Mouse (Mus musculus): ENCODE measurements at regions not wholly inside any gene's neighbourhood (a gene's known extent, or its start where the extent isn't known, plus 50 kb on each side); places are given as distances from the start of the nearest gene placed in this dataset.
"Not testable (repeated sequence)": the region's sequence is repeated elsewhere in the genome, so short reads cannot be mapped to it uniquely, and the experiment has no call there.

DNA sequence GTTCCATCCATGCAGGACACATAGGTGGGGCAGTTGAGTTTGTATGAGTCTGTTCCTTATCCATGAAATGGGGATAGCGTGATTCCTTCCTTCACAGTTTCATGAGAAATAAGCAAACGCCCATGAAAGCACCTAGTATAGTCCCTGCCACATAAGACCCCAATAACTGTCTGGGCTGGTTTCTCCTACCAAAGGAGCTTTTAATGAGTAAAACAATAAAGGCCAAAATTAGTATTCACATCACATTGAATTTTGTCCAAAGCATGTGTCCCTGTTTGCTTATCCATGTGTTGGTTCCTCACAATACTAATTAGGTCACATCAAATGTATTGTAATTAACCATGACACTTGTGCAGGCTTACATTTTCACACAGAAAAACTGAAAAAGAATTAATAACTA lies 221.3 kb downstream of the Prdm13 start:
- DNase-seq (ENCODE audit: low spot score in 2 of 2): no peak

DNA sequence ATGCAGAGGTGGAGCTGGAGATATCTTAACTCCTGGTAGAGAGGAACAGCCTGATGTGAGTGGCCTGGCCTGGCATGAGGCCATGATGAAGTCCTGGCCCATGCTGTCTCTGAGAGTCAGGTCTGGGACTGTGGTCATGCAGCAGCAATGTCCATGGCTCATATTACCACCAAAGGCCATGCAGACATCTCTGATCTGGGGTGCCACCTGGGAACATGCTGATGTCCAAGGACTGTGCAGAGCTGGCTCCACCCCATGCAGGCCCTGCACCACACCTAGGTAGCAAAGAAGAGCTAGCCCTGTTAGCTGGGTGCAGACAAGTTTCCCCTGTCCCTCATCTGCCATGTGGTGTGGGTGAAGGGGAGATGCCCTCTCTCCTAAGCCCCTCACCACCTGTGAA lies 244.5 kb downstream of the Prdm13 start:
- DNase-seq (ENCODE audit: low spot score in 2 of 2): no peak

DNA sequence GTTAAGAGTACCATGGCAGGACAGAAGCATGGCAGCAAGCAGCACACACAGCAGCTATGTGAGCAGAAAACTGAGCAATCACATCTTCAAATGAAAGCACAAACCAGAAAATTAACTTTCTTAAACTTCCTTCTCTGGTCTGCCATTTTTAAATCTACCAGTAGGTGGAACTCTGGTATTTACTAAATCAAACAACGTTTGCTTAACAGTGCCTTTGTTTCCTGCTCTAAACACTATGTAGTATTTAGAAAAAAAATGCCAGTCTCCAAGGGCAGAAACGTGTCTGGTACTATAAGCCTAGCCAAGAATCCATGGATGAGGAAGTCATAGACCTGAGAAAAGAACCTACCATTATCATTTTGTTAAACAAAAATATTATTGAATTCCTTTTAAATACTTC lies 249.1 kb downstream of the Prdm13 start:
- no peak for DNase-seq (ENCODE audit: low spot score in 2 of 2)

DNA sequence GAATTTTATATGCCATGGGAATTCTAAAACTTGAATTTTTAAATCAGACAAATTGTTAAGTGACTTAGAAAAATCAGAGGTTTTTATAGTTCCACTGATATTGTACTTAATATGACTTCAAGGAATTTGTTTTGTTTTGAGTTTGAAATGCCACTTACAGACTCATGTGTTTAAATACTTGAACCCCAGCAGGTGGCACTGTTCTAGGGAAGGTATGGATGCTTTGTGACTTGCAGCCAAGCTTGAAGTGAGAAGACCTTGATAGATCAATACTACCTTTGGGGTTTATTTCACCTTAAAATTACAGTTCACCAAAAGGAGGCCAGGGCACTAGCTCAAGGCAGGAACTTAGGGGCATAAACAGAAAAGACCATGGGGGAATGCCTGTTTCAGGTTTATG lies 277.9 kb downstream of the Prdm13 start:
- DNase-seq (ENCODE audit: low spot score in 2 of 2): no peak

DNA sequence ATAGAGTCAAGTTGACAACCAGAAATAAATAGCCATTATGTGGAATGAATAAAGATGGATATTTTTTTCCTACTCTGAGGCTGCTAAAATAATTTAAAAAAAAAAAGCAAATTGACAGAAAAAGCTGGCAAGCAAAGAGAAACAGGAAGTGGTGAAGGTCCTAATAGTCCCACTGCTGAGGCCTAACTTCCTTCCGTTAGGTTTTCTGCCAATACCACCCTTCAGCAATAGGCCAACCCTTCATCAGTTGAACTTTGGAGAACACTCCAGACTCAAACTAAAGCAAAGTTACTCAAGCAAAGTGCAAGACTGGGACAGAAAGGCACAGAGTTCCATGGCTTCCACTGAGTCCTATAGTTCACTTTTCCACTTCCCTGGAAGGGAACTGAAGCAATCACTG lies 316.4 kb downstream of the Prdm13 start:
- no peak for DNase-seq (ENCODE audit: low spot score in 2 of 2)

DNA sequence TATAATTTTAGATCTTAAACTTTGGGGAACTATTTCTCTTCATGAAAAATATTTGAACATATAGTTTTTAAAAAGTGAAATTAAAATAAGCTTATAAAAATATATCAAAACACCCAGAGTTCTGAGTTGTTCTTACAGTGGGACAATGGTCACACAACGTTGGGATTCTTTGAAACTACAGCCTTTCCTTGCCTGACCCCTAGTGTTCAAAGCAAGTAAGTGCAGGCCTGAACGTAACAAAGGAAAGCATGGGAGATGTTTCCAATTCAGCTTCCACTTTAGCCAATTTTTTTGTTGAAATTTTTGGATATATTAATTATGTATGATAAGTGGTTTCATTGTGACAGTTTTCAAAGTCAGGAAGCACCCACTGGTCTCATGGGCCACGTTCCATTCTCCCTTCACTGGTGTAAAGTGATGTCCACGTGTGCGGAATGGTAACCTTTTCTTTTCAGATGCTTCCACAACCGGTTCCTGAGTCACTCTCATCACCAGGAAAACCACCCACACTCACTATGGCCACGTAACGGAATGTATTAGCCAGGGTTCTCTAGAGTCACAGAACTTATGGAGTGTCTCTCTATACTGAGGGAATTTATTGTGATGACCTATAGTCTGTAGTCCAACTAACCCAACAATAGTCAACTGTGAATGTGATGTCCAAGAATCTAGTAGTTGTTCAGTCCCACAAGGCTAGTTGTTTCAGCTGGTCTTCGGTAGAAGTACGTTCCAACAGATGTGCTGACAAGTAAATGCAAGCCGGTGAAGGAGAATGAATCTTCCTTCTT lies 317.3 kb downstream of the Prdm13 start:
- no peak for DNase-seq (ENCODE audit: low spot score in 2 of 2)

DNA sequence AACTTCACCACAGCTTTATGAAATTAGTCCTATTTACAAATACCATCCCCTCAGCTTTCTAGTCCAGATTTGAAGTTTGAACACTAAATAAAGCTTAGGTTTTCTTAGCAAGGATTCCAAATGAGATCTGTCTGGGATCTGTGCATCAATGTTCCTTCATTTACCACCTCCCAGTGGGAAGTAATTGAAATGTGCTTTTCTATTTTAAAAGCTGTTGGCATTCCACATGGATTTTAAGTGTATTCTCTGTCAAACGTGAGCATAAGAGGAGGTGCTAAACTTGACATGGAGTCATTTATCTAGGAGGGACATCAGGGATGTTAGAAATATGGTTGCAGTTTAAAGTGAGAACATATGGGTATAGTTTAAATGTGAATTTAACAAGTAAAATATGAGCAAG lies 364.0 kb downstream of the Prdm13 start:
- DNase-seq (ENCODE audit: low spot score in 2 of 2): no peak

DNA sequence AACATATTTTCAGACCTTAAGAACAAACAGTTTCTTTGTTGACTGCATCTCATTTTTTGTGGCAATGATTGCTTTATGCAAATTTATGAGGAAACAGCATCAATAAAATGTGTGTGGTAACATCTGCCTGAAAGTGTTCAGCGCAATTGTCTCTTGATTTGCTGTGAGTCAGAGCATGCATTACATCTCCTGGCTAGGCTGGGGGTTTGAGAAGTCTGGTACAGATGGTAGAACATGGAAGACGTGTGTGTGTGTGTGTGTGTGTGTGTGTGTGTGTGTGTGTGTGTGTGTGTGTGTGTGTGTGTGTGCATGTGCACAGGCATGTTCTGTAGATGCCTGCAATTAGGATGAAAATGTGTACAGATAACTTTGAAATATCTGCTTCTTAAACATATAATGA lies 376.5 kb downstream of the Prdm13 start:
- DNase-seq (ENCODE audit: low spot score in 2 of 2): not testable (repeated sequence)

DNA sequence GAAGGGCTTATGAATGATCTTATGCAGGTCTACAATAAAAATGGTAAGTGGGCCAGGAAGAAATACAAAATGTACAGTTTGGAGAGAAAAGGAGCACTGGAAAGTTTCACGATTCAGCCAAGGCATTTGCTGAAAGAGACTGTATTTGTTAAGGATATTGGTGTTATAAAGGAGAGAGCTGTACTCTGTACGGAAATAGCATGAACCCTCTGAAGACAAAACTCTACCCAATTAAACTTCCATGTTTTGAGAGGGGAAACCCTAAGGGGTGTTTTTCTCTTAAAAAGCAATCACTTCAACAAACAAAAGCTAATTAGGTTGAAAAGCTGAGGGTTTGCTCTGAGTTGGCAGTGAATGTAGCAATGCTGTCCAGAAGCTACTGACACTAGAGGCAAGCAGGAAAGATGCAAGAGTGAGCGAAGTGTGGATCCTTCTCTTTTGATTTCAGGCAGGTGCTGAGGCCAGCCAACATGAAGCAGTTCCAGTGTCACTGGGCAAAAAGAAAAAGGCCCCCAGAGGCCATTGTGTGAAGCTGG lies 378.2 kb downstream of the Prdm13 start:
- no peak for DNase-seq (ENCODE audit: low spot score in 2 of 2)

DNA sequence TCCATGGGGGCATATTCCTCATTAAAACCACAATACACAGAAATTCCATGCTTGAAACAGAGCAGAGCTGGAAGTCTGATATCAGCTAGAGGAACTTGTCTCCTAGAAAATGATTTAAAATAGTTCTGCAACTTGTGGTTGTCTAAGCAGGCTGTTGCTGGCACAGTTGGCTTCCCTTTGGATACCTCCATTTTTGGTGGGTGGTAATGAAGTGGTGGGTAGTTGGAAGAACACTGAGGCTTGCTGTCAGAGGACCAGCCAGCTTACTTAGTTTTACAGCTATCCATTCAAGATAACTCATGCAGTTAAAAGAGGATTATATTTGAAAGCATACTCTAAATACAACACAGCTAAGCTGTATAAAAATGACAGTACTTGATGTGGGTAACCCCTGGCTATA lies 385.6 kb downstream of the Prdm13 start:
- no peak for DNase-seq (ENCODE audit: low spot score in 2 of 2)

DNA sequence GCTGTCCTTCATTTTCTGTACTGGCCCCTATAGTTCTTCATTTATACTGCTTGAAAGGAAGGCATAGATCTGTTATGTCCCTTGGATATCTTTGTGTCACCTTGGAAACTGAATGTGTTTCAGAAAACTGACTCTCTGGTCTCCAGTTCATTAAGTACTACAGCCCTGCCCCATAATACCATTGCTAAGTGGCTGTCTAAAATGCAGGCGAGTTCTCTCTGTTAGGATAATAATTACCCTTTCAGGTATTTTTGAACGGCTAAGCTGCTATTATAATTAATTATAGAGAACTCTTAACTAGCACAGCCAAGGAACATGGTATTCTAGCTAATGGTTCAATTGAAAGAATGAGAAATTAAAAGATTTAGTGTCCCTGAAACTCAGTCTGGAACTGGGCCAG lies 418.5 kb downstream of the Prdm13 start:
- DNase-seq (ENCODE audit: low spot score in 2 of 2): no peak

DNA sequence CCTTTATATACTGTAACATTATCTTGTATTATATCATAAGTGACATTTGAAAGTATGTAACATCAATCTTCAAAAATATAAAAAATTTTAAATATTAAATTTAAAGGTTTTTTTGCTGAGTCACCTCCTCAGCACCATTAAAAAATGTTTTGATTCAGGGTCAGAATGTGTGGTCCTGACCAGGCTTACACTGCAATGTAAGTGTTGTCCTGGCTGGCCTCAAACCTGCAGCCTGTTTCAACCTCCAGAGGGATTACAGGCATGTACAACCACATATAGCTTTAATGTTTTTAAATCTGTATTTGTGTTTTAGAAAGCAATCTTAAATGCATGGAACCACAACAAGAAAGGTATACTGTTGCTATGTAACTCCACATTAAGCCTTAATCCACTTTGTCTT lies 418.9 kb downstream of the Prdm13 start:
- no peak for DNase-seq (ENCODE audit: low spot score in 2 of 2)

DNA sequence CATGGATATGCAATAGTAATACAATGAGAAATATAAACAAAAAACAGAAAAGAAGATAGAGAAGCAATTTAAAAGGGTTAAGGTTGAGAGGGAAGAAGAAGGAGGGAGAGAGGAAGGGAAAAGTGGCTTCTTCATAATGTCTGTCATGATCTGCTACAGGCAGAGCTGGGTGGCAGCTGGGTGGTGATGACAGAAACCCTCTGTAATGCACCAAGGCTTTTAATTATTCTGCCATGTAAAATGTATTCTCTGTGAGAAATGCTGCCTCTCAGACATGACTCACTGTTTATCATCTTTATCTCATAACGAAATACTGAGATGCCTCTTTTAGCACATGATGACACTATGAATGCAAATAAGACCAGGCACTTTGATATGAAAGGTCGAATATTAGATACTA lies 435.4 kb downstream of the Prdm13 start:
- no peak for DNase-seq (ENCODE audit: low spot score in 2 of 2)

DNA sequence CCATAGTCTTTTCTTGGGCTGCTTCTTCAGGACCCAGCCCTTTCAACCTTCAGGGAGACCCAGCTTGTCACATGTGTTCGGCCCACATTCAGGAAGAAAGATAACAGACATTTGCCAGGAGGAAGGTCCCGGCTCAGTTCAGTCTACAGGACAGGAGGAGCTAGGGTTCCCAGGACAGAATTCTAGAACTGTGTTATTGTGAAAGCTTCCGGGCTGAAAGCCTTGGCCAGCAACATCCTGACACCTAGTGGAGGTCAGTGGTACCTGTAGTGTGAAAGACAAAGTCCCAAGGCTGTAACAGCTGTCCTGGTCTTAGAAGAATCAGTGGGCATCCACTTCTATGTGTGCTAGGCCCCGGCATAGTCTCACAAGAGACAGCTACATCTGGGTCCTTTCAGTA lies 463.1 kb downstream of the Prdm13 start:
- peak in 1 of 2 experiments; percentile 10 for DNase-seq (ENCODE audit: low spot score in 2 of 2)

DNA sequence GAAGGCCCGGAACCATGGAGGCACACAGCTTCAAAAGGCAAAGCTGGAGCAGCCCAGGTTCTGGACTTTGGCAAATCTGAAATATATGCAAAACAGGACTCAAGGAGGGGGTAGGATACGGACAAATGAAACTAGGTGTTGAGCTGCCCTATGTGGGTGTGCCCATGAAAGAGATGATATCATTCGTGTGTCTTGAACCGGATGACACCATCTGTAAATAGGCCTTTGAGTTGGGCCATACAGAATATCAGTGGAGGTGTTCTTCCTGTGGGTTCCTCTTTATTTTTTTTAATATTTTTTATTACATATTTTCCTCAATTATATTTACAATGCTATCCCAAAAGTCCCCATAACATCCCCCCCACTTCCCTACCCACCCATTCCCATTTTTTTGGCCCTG lies 478.1 kb downstream of the Prdm13 start:
- no peak for DNase-seq (ENCODE audit: low spot score in 2 of 2)

DNA sequence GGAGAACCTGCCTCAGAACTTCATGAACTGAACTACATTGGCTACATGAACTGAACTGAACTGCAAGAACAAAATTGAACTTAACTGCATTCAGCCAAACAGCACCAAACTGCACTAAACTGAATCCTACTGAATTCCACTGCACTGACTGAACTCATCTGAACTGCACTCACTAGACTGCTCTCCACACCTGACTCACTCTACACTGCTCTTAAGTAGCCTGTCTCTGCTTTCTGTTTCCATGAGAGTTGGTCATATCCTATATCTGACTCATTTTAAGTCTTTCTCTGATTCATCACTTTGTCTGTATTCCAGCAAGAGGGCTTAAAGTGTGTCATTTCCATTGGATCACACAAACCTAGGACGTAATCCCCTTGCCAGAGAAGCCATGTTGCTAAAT lies 490.1 kb downstream of the Prdm13 start:
- DNase-seq (ENCODE audit: low spot score in 2 of 2): no peak

DNA sequence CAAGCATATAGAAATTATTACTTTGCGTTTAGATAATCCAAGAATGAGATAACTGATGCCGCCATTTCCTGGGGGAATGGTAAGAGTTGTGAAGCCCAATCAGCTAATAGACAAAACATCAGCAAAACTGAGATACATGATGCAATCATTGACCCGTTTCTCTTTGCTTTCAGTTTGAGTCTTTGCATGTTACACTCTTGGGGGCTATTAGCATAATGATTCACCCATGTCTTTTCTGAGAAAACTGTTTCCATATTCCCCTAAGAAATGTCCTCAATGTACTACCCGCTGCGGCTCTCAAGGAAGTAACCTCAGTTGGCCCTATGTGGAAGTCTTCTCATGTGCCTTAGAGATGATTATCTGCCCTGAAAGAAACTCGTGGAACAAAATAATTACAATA lies 512.0 kb downstream of the Prdm13 start:
- no peak for DNase-seq (ENCODE audit: low spot score in 2 of 2)

DNA sequence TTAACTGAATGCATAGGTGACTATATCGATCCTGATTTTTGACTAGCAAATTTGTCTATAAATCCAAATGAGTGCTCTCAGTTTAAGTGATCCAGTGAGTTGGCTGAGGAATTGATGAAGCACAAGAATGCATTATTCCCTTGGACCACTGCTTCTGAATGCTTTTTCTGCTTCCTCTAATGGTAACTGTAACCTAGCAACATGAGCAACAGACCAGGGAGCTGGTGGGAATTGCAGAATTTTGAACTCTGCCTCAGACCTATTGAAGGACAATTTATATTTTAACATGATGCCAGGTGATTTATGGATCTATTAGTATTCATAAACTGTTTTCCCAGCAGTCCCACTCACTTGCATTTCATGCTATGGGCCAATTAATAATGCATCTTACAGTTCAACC lies 512.7 kb downstream of the Prdm13 start:
- DNase-seq (ENCODE audit: low spot score in 2 of 2): no peak

DNA sequence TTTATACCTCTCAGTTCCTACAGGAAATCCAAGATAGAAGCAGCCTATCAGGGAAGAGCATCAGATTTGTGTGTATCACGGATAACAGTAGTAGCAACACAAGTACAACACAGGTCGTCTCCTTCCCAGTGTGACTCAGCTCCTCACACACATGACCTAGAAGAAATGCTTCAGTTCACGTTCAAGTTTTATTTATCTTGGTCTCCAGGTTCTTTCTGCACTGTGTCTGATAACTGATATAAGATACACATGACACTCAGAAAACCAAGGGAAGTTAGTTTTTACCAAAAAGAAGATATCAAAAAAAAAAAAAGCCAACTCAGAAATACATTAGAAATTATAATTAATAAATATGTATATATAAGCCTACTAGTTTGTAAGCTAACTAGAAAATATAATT lies 515.0 kb downstream of the Prdm13 start:
- no peak for DNase-seq (ENCODE audit: low spot score in 2 of 2)

DNA sequence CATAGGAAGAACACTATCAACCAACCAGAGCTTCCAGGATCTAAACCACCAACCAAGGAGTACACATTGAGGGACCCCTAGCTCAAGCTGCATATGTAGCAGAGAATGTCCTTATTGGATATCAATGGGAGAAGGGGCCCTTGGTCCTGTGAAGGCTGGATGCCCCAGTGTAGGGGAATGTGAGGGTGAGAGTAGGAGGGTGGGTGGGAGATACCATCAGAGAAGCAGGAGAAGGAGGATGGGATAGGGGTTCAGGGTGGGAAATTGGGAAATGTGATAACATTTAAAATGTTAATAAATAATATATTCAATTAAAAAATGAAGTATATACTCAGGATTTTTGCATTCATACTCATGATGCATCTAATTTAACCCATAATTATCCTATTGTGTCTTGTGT lies 523.6 kb downstream of the Prdm13 start:
- no peak for DNase-seq (ENCODE audit: low spot score in 2 of 2)

DNA sequence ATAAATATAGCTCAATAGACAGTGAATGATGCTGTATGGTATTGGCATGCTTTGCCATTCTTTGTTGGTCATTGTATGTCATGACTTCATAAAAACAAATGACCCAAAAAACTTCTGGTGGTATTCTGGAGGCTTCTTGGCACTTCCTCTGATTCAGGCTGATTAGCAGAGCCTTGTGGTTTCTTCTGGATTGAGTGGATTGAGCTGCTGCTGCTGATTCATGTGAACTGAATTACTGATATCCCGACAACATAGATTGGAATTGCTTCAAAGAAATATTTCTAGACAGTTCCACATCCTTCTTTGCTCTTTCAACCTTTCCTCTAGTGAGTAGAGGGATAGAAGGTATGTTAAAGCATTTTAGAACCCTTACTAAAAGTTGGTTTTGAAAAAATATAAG lies 559.9 kb downstream of the Prdm13 start:
- DNase-seq (ENCODE audit: low spot score in 2 of 2): no peak

DNA sequence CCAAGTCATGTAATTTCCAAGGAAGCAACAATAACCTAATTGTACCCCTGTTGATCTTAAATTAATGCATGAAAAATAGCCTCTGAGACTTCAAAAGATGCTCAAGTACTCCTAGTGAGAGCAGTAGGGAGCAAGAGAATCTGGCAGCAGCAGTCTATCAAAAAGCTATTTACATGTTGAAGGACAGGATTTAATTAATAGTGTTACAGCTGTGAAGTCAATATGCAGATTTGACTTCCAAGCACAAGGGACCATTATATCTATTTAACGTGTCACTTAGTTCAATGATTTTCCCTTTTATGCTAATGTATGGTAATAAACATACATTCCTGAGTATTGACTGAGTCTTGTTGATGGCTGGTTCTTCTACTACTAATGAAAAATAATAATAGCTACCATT lies 590.0 kb downstream of the Prdm13 start:
- no peak for DNase-seq (ENCODE audit: low spot score in 2 of 2)

DNA sequence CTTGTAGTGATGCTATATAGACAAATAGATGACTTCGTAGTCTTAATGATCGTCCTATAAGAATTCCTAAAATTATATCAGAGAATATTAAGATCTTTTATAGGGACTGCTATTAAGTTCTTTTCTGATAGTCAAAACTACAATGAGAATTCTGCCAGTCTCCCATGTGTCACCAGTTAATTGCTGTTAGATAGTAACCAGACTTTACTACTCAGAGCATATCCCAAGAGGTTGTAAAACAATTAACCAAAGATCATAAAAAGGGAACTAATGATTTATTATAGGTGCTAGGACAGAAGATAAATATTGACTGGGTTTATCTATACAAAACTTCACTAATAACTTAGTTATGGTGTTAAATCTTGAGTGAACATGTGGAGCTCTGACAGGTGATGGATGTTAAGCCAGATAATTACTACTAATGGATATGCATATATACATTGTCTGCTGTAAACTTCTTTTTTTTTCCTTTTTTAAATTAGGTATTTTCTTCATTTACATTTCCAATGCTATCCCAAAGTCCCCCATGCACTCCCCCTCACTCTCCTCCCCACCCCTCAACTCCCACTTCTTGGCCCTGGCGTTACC lies 615.5 kb downstream of the Prdm13 start:
- no peak for DNase-seq (ENCODE audit: low spot score in 2 of 2)

Measured in urinary bladder, adult 18-20 months (tissue).